Mouse (Mus musculus) lung, postnatal 0 days (tissue): ENCODE data around the gene Castor2. TPM values are rescaled to one million over a fixed set of nuclear protein-coding genes. Genes with fewer than 3 reads are reported as not detected.

ENCODE experiments used
- ATAC-seq: fragments of 200-750 bp; cut with Nextera tagmentation; 2 replicates; pipeline ENCODE4 v1.8.0; 2017; ENCODE audit warnings: moderate library complexity
- DNase-seq: peaks from one replicate; pipeline ENCODE4 v3.0.0-alpha.2; 2016; ENCODE audit warnings: low spot score
- H3K27ac ChIP-seq: fragments of 300-500 bp; sonication (generic); 2 replicates; pipeline ENCODE4 v1.5.1; 2014; ENCODE audit warnings: antibody characterized with exemption, mild to moderate bottlenecking, low read length, mixed read lengths
- H3K27me3 ChIP-seq: fragments of 300-500 bp; sonication (generic); replicated peaks from 2 replicates; pipeline ENCODE4 v1.6.1; 2014; ENCODE audit warnings: low read length, mixed read lengths; ENCODE audit not compliant: insufficient read depth
- H3K36me3 ChIP-seq: fragments of 300-500 bp; sonication (generic); 2 replicates; pipeline ENCODE4 v1.6.1; 2014; ENCODE audit warnings: low read length, mixed read lengths; ENCODE audit not compliant: insufficient read depth
- H3K4me1 ChIP-seq: fragments of 300-500 bp; sonication (generic); 2 replicates; pipeline ENCODE4 v1.6.1; 2014; ENCODE audit warnings: antibody characterized with exemption, low read depth, low read length, mixed read lengths; ENCODE audit not compliant: insufficient read depth
- H3K4me2 ChIP-seq: fragments of 300-500 bp; sonication (generic); replicated peaks from 2 replicates; pipeline ENCODE4 v1.6.1; 2014; ENCODE audit warnings: low read depth, mild to moderate bottlenecking, low read length, moderate library complexity, mixed read lengths
- H3K4me3 ChIP-seq: fragments of 300-500 bp; sonication (generic); 2 replicates; pipeline ENCODE4 v1.5.1; 2014; ENCODE audit warnings: low read depth, low read length
- H3K9ac ChIP-seq: fragments of 300-500 bp; sonication (generic); replicated peaks from 2 replicates; pipeline ENCODE4 v1.6.1; 2014; ENCODE audit warnings: low read depth, mild to moderate bottlenecking
- H3K9me3 ChIP-seq: fragments of 300-500 bp; sonication (generic); 2 replicates; pipeline ENCODE4 v1.6.1; 2016; ENCODE audit warnings: low read length, mixed read lengths
- CTCF ChIP-seq: IDR thresholded peaks from 2 replicates; pipeline ENCODE4 v1.5.1; 2016; ENCODE audit warnings: antibody characterized with exemption, mild to moderate bottlenecking
- EP300 ChIP-seq: IDR thresholded peaks from 2 replicates; pipeline ENCODE4 v1.6.1; 2016; ENCODE audit warnings: antibody characterized with exemption, mild to moderate bottlenecking, control low read depth
- WGBS: fragments of 180-500 bp; shearing (Covaris S2); extraction: QIAGEN DNeasy Blood & Tissue Kit; methylation state at CpG from one replicate; pipeline ENCODE4 v1.1.7; 2014; 5-methylcytosine and 5-hydroxymethylcytosine counted together
- polyA plus RNA-seq: library from polyadenylated mRNA; unstranded; fragments of >200 nt; fragmentation: Nextera tagmentation; extraction: Ambion mirVana; gene quantifications from 2 replicates; pipeline ENCODE4 v1.2.1, GENCODE M21; 2015

The Castor2 gene
- polyA plus RNA-seq, 1 experiment from 2014 or later: 7.8 TPM

- H3K27ac ChIP-seq: no peak overlapping the region
- ATAC-seq: no peak
- TF ChIP-seq CTCF (no peak), EP300 (no peak)
- no peak overlapping the region for H3K9ac ChIP-seq
- DNase-seq: no peak
- no peaks in the 10 kb centered on the region for H3K4me1 ChIP-seq
- H3K36me3 ChIP-seq: no peaks in the 10 kb centered on the region
- no peak overlapping the region for H3K4me2 ChIP-seq
- H3K27me3 ChIP-seq: no peaks in the 10 kb centered on the region
- peaks cover 3% of the 10 kb centered on the region; the same call in 1 of the 2 replicates for H3K9me3 ChIP-seq
- 23% methylated on average over 3 of the region's 3 CpGs for WGBS
- no peak overlapping the region for H3K4me3 ChIP-seq
These were observed 33.2 kb upstream of the Castor2 start for GRCm38 (mm10) chr5:134066261-134066660.

GRCm38 (mm10) chr5:134067924-134068323, 31.6 kb upstream of the Castor2 start:
- peak; percentile 51 for DNase-seq
- no peaks in the 10 kb centered on the region for H3K4me1 ChIP-seq
- no peak overlapping the region for H3K9ac ChIP-seq
- H3K27ac ChIP-seq: no peak overlapping the region
- H3K4me3 ChIP-seq: no peak overlapping the region
- TF ChIP-seq CTCF (peak; percentile 70), EP300 (no peak)
- peaks cover 3% of the 10 kb centered on the region; the same call in 1 of the 2 replicates for H3K9me3 ChIP-seq
- no peak for ATAC-seq
- no peaks in the 10 kb centered on the region for H3K27me3 ChIP-seq
- no peaks in the 10 kb centered on the region for H3K36me3 ChIP-seq
- 15% methylated on average over 1 of the region's 1 CpGs for WGBS
- no peak overlapping the region for H3K4me2 ChIP-seq

- no peak for ATAC-seq
- Histone ChIP-seq H3K27me3 (no peaks in the 10 kb centered on the region), H3K4me1 (no peaks in the 10 kb centered on the region), H3K9me3 (peaks cover 3% of the 10 kb centered on the region; the same call in 1 of the 2 replicates), H3K36me3 (no peaks in the 10 kb centered on the region), H3K27ac (no peak overlapping the region), H3K4me2 (no peak overlapping the region), H3K4me3 (no peak overlapping the region), H3K9ac (no peak overlapping the region)
- TF ChIP-seq CTCF (no peak), EP300 (no peak)
- 55% methylated on average over 17 of the region's 17 CpGs for WGBS
- DNase-seq: no peak
These were observed 25.9 kb upstream of the Castor2 start for GRCm38 (mm10) chr5:134073512-134074041.

DNA sequence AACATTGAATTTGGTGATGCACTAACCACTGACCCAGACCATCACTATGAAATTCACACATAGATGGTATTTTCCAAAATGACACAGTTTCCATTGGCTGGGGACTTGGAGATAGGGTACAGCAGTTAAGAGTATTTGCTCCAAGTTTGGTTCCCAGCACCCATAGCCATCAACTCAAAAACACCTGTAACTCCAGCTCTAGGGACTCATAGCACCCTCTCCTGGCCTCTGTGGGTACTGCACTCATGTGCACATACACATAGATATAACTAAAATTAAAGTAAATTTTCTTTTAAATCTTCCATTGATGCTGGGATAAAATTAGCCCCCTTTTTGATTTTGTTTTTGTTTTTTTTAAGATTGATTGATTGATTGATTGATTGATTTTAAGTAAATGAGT, 25.1 kb upstream of the Castor2 start:
- no peaks in the 10 kb centered on the region for H3K4me1 ChIP-seq
- no peak overlapping the region for H3K9ac ChIP-seq
- peaks cover 3% of the 10 kb centered on the region; the same call in 1 of the 2 replicates for H3K9me3 ChIP-seq
- DNase-seq (no peak), ATAC-seq (no peak)
- H3K4me2 ChIP-seq: no peak overlapping the region
- H3K27ac ChIP-seq: no peak overlapping the region
- H3K27me3 ChIP-seq: no peaks in the 10 kb centered on the region
- H3K36me3 ChIP-seq: no peaks in the 10 kb centered on the region
- TF ChIP-seq EP300 (no peak), CTCF (no peak)
- H3K4me3 ChIP-seq: no peak overlapping the region

GRCm38 (mm10) chr5:134076175-134076574, 23.3 kb upstream of the Castor2 start:
- 92% methylated on average over 11 of the region's 11 CpGs for whole genome bisulfite sequencing

DNA sequence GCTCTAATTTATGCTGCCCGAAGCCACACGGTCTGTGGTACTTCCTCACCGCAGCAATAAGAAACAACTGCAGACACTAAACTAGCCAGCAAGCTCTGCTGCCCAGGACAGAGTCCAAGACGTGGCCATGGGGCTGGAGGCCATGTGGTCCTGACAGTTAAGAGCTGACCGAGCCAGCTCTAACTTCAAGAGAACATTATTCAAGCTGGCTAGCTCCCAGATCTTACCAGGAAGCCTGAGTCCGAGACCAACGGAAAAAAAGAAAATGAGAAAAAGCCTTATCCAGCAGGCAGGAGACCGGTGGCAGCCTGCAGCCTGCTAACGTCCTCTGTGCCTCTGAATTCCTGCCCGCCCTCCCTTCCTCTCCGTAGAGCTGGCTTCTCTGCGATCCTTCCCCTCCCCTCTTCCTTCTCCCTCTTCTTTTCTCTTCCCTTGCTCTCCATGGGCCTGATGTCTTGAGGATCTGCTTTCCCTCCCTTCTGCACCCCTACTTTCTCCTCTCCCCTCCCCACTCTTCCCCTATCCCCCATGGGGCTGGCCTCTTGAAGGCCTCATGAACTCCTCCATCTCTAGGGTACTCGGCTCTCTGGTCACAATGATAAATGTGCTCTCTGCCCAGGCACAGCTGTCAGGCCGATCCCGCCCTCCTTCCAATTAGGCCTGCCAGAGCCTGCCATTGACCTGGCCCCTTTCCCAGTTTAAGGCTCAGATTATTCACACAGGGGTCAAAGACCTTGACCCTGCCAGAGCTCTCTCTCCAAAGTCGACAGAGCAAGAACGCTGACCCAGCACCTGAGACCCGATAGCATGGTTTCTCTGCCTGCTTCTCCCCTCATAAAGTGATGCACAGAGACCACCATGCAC, 18.6 kb upstream of the Castor2 start:
- Histone ChIP-seq H3K9me3 (no peaks in the 10 kb centered on the region), H3K9ac (no peak overlapping the region), H3K27ac (no peak overlapping the region), H3K27me3 (no peaks in the 10 kb centered on the region), H3K4me1 (no peaks in the 10 kb centered on the region), H3K4me2 (0 out of 2 replicates have a peak overlapping the region, but pooled peaks have one; percentile 8), H3K4me3 (no peak overlapping the region), H3K36me3 (no peaks in the 10 kb centered on the region)
- no peak for TF ChIP-seq EP300
- TF ChIP-seq CTCF: no peak
- DNase-seq (peak; percentile 32), ATAC-seq (no peak)
- WGBS: 24% methylated on average over 18 of the region's 18 CpGs

More at GRCm38 (mm10) chr5:134076175-134076574, 23.3 kb upstream of the Castor2 start:
- Histone ChIP-seq H3K27ac (no peak overlapping the region), H3K36me3 (no peaks in the 10 kb centered on the region), H3K9ac (no peak overlapping the region), H3K4me3 (no peak overlapping the region), H3K4me1 (no peaks in the 10 kb centered on the region), H3K4me2 (no peak overlapping the region), H3K27me3 (no peaks in the 10 kb centered on the region), H3K9me3 (no peaks in the 10 kb centered on the region)
- DNase-seq (no peak), ATAC-seq (no peak)
- TF ChIP-seq CTCF (no peak), EP300 (no peak)
